Mouse (Mus musculus) CH12.LX (cell line): ENCODE measurements around the gene Pdk2. TPM values are rescaled to one million over a fixed set of nuclear protein-coding genes. Genes with fewer than 3 reads are reported as not detected.
A peak's percentile ranks its signal among the peaks of the same experiment; 100 is the strongest.

Experiments used
- DNase-seq: peaks from one replicate; pipeline ENCODE4 v3.0.0-alpha.2; 2013; ENCODE audit errors: extremely low read depth
- H3K27ac ChIP-seq: 2 replicates; pipeline ENCODE4 v1.5.1; 2012; ENCODE audit warnings: low read depth, mild to moderate bottlenecking, control low read depth, moderate library complexity; ENCODE audit not compliant: insufficient read depth
- H3K27me3 ChIP-seq: replicated peaks from 2 replicates; pipeline ENCODE3; 2012; ENCODE audit warnings: inconsistent platforms
- H3K36me3 ChIP-seq, 2 experiments: replicated peaks in 1 of 2; 2 replicates each; pipeline versions ENCODE3 to v1.6.1; 2012; ENCODE audit warnings: inconsistent platforms in 1 of 2, low read length in 1 of 2, mild to moderate bottlenecking in 1 of 2, mixed read lengths in 1 of 2, moderate library complexity in 1 of 2; ENCODE audit not compliant: control insufficient read depth in 1 of 2, insufficient read depth in 1 of 2
- H3K4me1 ChIP-seq, 2 experiments: 2 replicates each; pipeline ENCODE4 v1.6.1; 2012; ENCODE audit warnings: inconsistent platforms in 1 of 2, moderate library complexity in 1 of 2; ENCODE audit not compliant: insufficient read depth in 2 of 2, control insufficient read depth in 1 of 2
- H3K4me2 ChIP-seq: 2 replicates; pipeline ENCODE4 v1.6.1; 2012; ENCODE audit warnings: low read depth, mild to moderate bottlenecking, control low read depth; ENCODE audit not compliant: poor library complexity, insufficient read depth, severe bottlenecking
- H3K4me3 ChIP-seq, 3 experiments: fragments of 150-350 bp in 1 of 3; sonication (generic) in 1 of 3; replicated peaks in 1 of 3; 2 replicates each; pipeline versions ENCODE3 to v1.5.1; 2011 to 2012; ENCODE audit warnings: low read depth in 2 of 3, low read length in 2 of 3, mild to moderate bottlenecking in 2 of 3, moderate library complexity in 2 of 3, control low read depth in 1 of 3, improper control_type of control experiment in 1 of 3, inconsistent platforms in 1 of 3, mixed read lengths in 1 of 3; ENCODE audit not compliant: poor library complexity in 1 of 3
- H3K79me2 ChIP-seq: replicated peaks from 2 replicates; pipeline ENCODE4 v1.6.1; 2012; ENCODE audit warnings: mild to moderate bottlenecking, moderate library complexity; ENCODE audit not compliant: control insufficient read depth, poor library complexity, insufficient read depth, severe bottlenecking; ENCODE audit errors: extremely low read depth
- H3K9ac ChIP-seq: 2 replicates; pipeline ENCODE4 v1.6.1; 2012; ENCODE audit warnings: low read depth, mild to moderate bottlenecking, control low read depth, moderate library complexity; ENCODE audit not compliant: insufficient read depth
- H3K9me3 ChIP-seq: replicated peaks from 2 replicates; pipeline ENCODE3; 2012; ENCODE audit warnings: low read length, inconsistent platforms, mixed read lengths
- CHD2 ChIP-seq: IDR thresholded peaks from 2 replicates; pipeline ENCODE4 v1.6.1; 2011; ENCODE audit warnings: low read length, improper control_type of control experiment
- CTCF ChIP-seq, 2 experiments: IDR thresholded peaks in 1 of 2; conservative IDR thresholded peaks in 1 of 2; 2 replicates each; pipeline ENCODE4 v1.5.1; 2011 to 2012; ENCODE audit warnings: low read depth in 2 of 2, low read length in 2 of 2, improper control_type of control experiment in 1 of 2, inconsistent platforms in 1 of 2, mild to moderate bottlenecking in 1 of 2, moderate library complexity in 1 of 2
- E2F4 ChIP-seq: IDR thresholded peaks from 2 replicates; pipeline ENCODE4 v1.6.1; 2011; ENCODE audit warnings: low read depth, low read length, improper control_type of control experiment; ENCODE audit not compliant: insufficient replicate concordance
- GABPA ChIP-seq: IDR thresholded peaks from 2 replicates; pipeline ENCODE4 v1.6.1; 2012; ENCODE audit warnings: low read depth, low read length, improper control_type of control experiment, inconsistent platforms; ENCODE audit not compliant: insufficient replicate concordance
- JUN ChIP-seq: IDR thresholded peaks from 2 replicates; pipeline ENCODE4 v1.6.1; 2011; ENCODE audit warnings: low read depth, mild to moderate bottlenecking, low read length, improper control_type of control experiment, moderate library complexity; ENCODE audit not compliant: insufficient read depth
- KAT2A ChIP-seq: IDR thresholded peaks from 2 replicates; pipeline ENCODE4 v1.6.1; 2012; ENCODE audit warnings: low read length, improper control_type of control experiment, inconsistent platforms; ENCODE audit not compliant: insufficient replicate concordance
- MAZ ChIP-seq: IDR thresholded peaks from 2 replicates; pipeline ENCODE4 v1.6.1; 2012; ENCODE audit warnings: low read depth, mild to moderate bottlenecking, inconsistent platforms, low read length, improper control_type of control experiment, moderate library complexity
- MXI1 ChIP-seq: IDR thresholded peaks from 2 replicates; pipeline ENCODE4 v1.6.1; 2011; ENCODE audit warnings: mild to moderate bottlenecking, low read depth, low read length, improper control_type of control experiment
- MYC ChIP-seq: IDR thresholded peaks from 2 replicates; pipeline ENCODE4 v1.6.1; 2011; ENCODE audit warnings: low read depth, mild to moderate bottlenecking, improper control_type of control experiment, low read length
- NELFE ChIP-seq: IDR thresholded peaks from 2 replicates; pipeline ENCODE4 v1.6.1; 2011; ENCODE audit warnings: low read depth, low read length, improper control_type of control experiment
- NRF1 ChIP-seq: IDR thresholded peaks from 2 replicates; pipeline ENCODE4 v1.6.1; 2014; ENCODE audit warnings: low read depth, mild to moderate bottlenecking, inconsistent platforms, low read length, improper control_type of control experiment, moderate library complexity
- PAX5 ChIP-seq: IDR thresholded peaks from 2 replicates; pipeline ENCODE4 v1.6.1; 2012; ENCODE audit warnings: low read length, inconsistent platforms, mixed read lengths
- POLR2AphosphoS2 ChIP-seq: IDR thresholded peaks from 2 replicates; pipeline ENCODE4 v1.6.1; 2011; ENCODE audit warnings: low read depth, low read length, improper control_type of control experiment
- RAD21 ChIP-seq: IDR thresholded peaks from 2 replicates; pipeline ENCODE4 v1.6.1; 2011; ENCODE audit warnings: low read depth, mild to moderate bottlenecking, low read length, improper control_type of control experiment, moderate library complexity
- RCOR1 ChIP-seq: conservative IDR thresholded peaks from 2 replicates; pipeline ENCODE4 v1.6.1; 2012; ENCODE audit warnings: low read depth, mild to moderate bottlenecking, inconsistent platforms, low read length, improper control_type of control experiment
- SIN3A ChIP-seq: IDR thresholded peaks from 2 replicates; pipeline ENCODE4 v1.6.1; 2012; ENCODE audit warnings: low read length, improper control_type of control experiment, inconsistent platforms
- UBTF ChIP-seq: IDR thresholded peaks from 2 replicates; pipeline ENCODE4 v1.6.1; 2012; ENCODE audit warnings: low read depth, mild to moderate bottlenecking, inconsistent platforms, low read length, improper control_type of control experiment, moderate library complexity
- USF1 ChIP-seq: IDR thresholded peaks from 2 replicates; pipeline ENCODE4 v1.6.1; 2014; ENCODE audit warnings: low read depth, mild to moderate bottlenecking, inconsistent platforms, low read length, improper control_type of control experiment
- ZKSCAN1 ChIP-seq: IDR thresholded peaks from 2 replicates; pipeline ENCODE4 v1.6.1; 2012; ENCODE audit warnings: low read depth, inconsistent platforms, low read length, improper control_type of control experiment, borderline replicate concordance
- ZMIZ1 ChIP-seq: IDR thresholded peaks from 2 replicates; pipeline ENCODE4 v1.6.1; 2012; ENCODE audit warnings: low read depth, mild to moderate bottlenecking, inconsistent platforms, low read length, improper control_type of control experiment
- ZNF384 ChIP-seq: IDR thresholded peaks from 2 replicates; pipeline ENCODE4 v1.6.1; 2012; ENCODE audit warnings: low read depth, low read length, improper control_type of control experiment, inconsistent platforms
- dilution Hi-C: fragments of 300-500 bp; cut with MboI; formaldehyde crosslinking; loops from 2 replicates; pipeline ENCODE4 v1.14.3; 2020; ENCODE audit warnings: low sequenced_read_pairs; ENCODE audit not compliant: extremely low pct_unique_long_range_greater_than_20kb, extremely low pct_ligation_motif_present
- in situ Hi-C: fragments of 300-500 bp; cut with MboI; formaldehyde crosslinking; loops from 3 replicates; pipeline ENCODE4 v1.14.3; 2019; ENCODE audit warnings: low sequenced_read_pairs, low pct_ligation_motif_present, low pct_unique_long_range_greater_than_20kb, mixed read lengths
- polyA plus RNA-seq: library from polyadenylated mRNA; unstranded; fragments of >175 nt; gene quantifications from 2 replicates; pipeline ENCODE4 v1.2.1, GENCODE M21; 2012; ENCODE audit warnings: low read depth; ENCODE audit not compliant: insufficient read length
- total RNA-seq, 2 experiments: library from RNA; depleted of rRNA; stranded (reverse); fragments of 300-350 nt in 1 of 2; fragments of >200 nt in 1 of 2; gene quantifications; 2 replicates each; pipeline ENCODE4 v1.2.3; 2012 to 2014

Gene Pdk2
- total and polyA plus RNA-seq, 3 experiments, result not detected

GRCm38 (mm10) chr11:95008661-95009628, 32.2 kb downstream of the Pdk2 start:
- DNase-seq, result no peak
- Histone ChIP-seq H3K27me3 (peaks cover 57% of the 10 kb centered on the region), H3K79me2 (no peaks in the 10 kb centered on the region), H3K27ac (no peak overlapping the region), H3K9me3 (peaks cover 4% of the 10 kb centered on the region), H3K36me3 (peaks cover 5 to 20% of the 10 kb centered on the region in 2 experiments), H3K9ac (peak overlapping the region; percentile 39), H3K4me3 (peak overlapping the region; percentile 27 to 50 (median 43)), H3K4me1 (peaks cover 2 to 21% of the 10 kb centered on the region in 2 experiments; a peak in 2 of 4 replicates), H3K4me2 (peak overlapping the region; percentile 86)
- in situ Hi-C loops, result no loop called here
- dilution Hi-C loops, result no loop called here
- TF ChIP-seq NRF1 (no peak), ZNF384 (no peak), GABPA (no peak), POLR2AphosphoS2 (no peak), RAD21 (no peak), SIN3A (no peak), MYC (no peak), E2F4 (no peak), RCOR1 (no peak), USF1 (no peak), ZMIZ1 (no peak), CTCF (conservative IDR thresholded peaks at IDR 0.05 in 1 of 2, IDR thresholded peaks at IDR 0.05 in 1 of 2; ENCODE audit: low read depth in 2 of 2, low read length in 2 of 2) (no peak), KAT2A (no peak), JUN (no peak), MAZ (no peak), MXI1 (no peak), CHD2 (no peak), NELFE (no peak), PAX5 (no peak)

DNA sequence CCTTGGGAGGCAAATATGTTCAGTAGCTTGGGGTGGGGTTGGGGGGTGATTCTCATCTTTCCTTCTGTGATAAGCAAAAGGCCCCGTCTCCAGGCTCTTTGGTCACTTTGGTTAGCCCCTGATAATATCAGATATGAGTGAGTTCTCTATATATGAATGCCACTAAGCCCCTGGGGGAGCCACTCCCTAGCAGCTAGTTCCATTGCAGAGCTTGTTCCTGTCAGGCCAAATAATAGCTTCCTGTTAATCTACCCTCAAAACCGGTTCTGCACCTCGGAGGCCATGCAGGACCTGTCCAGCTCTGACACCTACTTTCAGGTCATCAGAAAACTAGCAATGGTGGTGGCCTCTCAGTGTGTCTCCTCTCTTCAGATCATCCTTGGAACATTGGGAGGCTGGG, 33.7 kb downstream of the Pdk2 start:
- in situ Hi-C loops, result no loop called here
- peaks cover 2 to 21% of the 10 kb centered on the region in 2 experiments; a peak in 2 of 4 replicates for H3K4me1 ChIP-seq
- TF ChIP-seq UBTF (no peak), MYC (no peak), ZKSCAN1 (no peak)
- TF ChIP-seq, all 38 proteins: peak for 0
- H3K9me3 ChIP-seq, result no peaks in the 10 kb centered on the region
- H3K27ac ChIP-seq, result no peak overlapping the region
- H3K9ac ChIP-seq, result peak overlapping the region; percentile 83; the same call in 1 of the 2 replicates
- H3K79me2 ChIP-seq, result no peaks in the 10 kb centered on the region
- peaks cover 12 to 35% of the 10 kb centered on the region in 2 experiments for H3K36me3 ChIP-seq
- DNase-seq, result no peak
- H3K27me3 ChIP-seq, result peaks cover 45% of the 10 kb centered on the region
- peak overlapping the region; percentile 96 for H3K4me2 ChIP-seq
- H3K4me3 ChIP-seq, result no peak overlapping the region
- dilution Hi-C loops, result no loop called here
